Comparison of ENCODE assay signal across 8 mouse cellular contexts in the genomic region with DNA sequence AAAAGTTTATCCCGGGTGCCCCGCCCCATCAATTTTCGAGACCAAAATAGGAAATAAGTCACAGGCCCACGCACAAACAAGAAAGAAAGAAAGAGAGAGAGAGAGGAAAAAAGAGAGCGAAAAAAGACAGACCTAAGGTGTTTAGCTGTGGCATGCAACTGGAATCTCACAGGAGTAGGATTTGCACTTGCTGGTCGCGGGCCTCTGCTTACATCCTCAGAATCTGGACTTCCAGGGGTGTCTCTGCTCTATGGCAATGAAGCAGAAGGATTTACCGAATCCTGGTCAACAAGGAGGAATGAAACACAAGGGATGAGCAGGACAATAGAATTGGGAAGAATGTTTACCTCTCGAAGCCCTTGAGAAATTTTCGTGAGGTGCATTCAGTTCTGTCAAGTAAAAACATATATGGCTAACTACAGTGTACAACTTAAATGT. TPM values are rescaled to one million over a fixed set of nuclear protein-coding genes. Genes with fewer than 3 reads are reported as not detected.
DNase-seq lines count a peak whose midpoint lies in the region; ATAC-seq and TF ChIP-seq lines count a peak whose summit lies in the region.

No protein-coding gene starts in this region.

- no peak for DNase-seq in heart, postnatal 25 days (ENCODE audit: low spot score)
- DNase-seq in G1E (ENCODE audit: low spot score) = no peak
- no peak for DNase-seq in forebrain, postnatal 0 days
- peak; percentile 40 for DNase-seq in midbrain, embryonic 10.5 days (ENCODE audit: low spot score)
- no peak for DNase-seq in adrenal gland, postnatal 4 days (ENCODE audit: low spot score in 2 of 2)
- DNase-seq in gastrocnemius, adult 18-20 months (ENCODE audit: low spot score) = no peak
- DNase-seq in urinary bladder, postnatal 14 days (ENCODE audit: low spot score) = no peak

- H3K4me1 ChIP-seq in heart, embryonic 16.5 days (ENCODE audit: control insufficient read depth, insufficient read depth, low read length) = peaks cover 11% of the 10 kb centered on the region
- peaks cover 19% of the 10 kb centered on the region for H3K4me1 ChIP-seq in G1E (ENCODE audit: insufficient read depth, low read depth, low read length)
- no peaks in the 10 kb centered on the region for H3K4me1 ChIP-seq in forebrain, postnatal 0 days (ENCODE audit: insufficient read depth)
- H3K4me1 ChIP-seq in midbrain, embryonic 10.5 days = peaks cover 17% of the 10 kb centered on the region

- ATAC-seq in heart, embryonic 16.5 days (replicated peaks; ENCODE audit: extremely low read depth, insufficient read depth, low FRiP score) = 0 out of 2 replicates have a peak, but pooled peaks have one; percentile 2
- ATAC-seq in G1E (ENCODE audit: extremely low read depth, insufficient number of reproducible peaks, low FRiP score, poor library complexity, severe bottlenecking) = no peak
- ATAC-seq in forebrain, postnatal 0 days = no peak

- peak overlapping the region; percentile 90 for H3K4me3 ChIP-seq in heart, embryonic 16.5 days (ENCODE audit: low read length)
- peak overlapping the region; percentile 90 for H3K4me3 ChIP-seq in G1E (ENCODE audit: low read depth, low read length)
- H3K4me3 ChIP-seq in forebrain, postnatal 0 days (ENCODE audit: low read depth, low read length) = peak overlapping the region; percentile 83
- peak overlapping the region; percentile 92 for H3K4me3 ChIP-seq in midbrain, embryonic 10.5 days

- 15% methylated on average over 10 of the region's 10 CpGs for WGBS in heart, embryonic 16.5 days
- 11% methylated on average over 10 of the region's 10 CpGs for WGBS in forebrain, postnatal 0 days
- WGBS in midbrain, embryonic 10.5 days = 13% methylated on average over 10 of the region's 10 CpGs

- H3K36me3 ChIP-seq in heart, embryonic 16.5 days (ENCODE audit: control insufficient read depth, insufficient read depth) = no peaks in the 10 kb centered on the region
- H3K36me3 ChIP-seq in G1E (replicated peaks) = peaks cover 10% of the 10 kb centered on the region
- H3K36me3 ChIP-seq in forebrain, postnatal 0 days (ENCODE audit: insufficient read depth) = no peaks in the 10 kb centered on the region
- H3K36me3 ChIP-seq in midbrain, embryonic 10.5 days = peaks cover under 1% of the 10 kb centered on the region; the same call in 1 of the 2 replicates

- peak overlapping the region; percentile 98 for H3K9ac ChIP-seq in heart, embryonic 16.5 days (ENCODE audit: low read length)
- H3K9ac ChIP-seq in forebrain, postnatal 0 days = peak overlapping the region; percentile 79

- TF ChIP-seq CTCF in G1E (IDR thresholded peaks at IDR 0.05; ENCODE audit: low read depth, low read length) = no peak
- no peak for TF ChIP-seq CTCF in forebrain, postnatal 0 days (IDR thresholded peaks at IDR 0.05; ENCODE audit: low read depth)

- peak overlapping the region; percentile 86 for H3K4me2 ChIP-seq in heart, embryonic 16.5 days (ENCODE audit: low read depth, low read length)
- H3K4me2 ChIP-seq in forebrain, postnatal 0 days (ENCODE audit: low read depth) = peak overlapping the region; percentile 57

- no peaks in the 10 kb centered on the region for H3K27me3 ChIP-seq in heart, embryonic 16.5 days (ENCODE audit: control insufficient read depth, insufficient read depth, low read length)
- H3K27me3 ChIP-seq in G1E (ENCODE audit: insufficient read depth, low read length) = no peaks in the 10 kb centered on the region
- H3K27me3 ChIP-seq in forebrain, postnatal 0 days (ENCODE audit: insufficient read depth, low read length) = no peaks in the 10 kb centered on the region
- H3K27me3 ChIP-seq in midbrain, embryonic 10.5 days (ENCODE audit: low read depth, poor library complexity, severe bottlenecking) = no peaks in the 10 kb centered on the region

- H3K27ac ChIP-seq in heart, embryonic 16.5 days (ENCODE audit: low read length) = peak overlapping the region; percentile 96
- H3K27ac ChIP-seq in forebrain, postnatal 0 days (ENCODE audit: low read depth, low read length) = peak overlapping the region; percentile 92
- peak overlapping the region; percentile 98 for H3K27ac ChIP-seq in midbrain, embryonic 10.5 days (replicated peaks)

- intact Hi-C loops in heart, postnatal 25 days (cut with DNase I) = loop anchor here (2.0 to 5.0 kb wide), 2 partner anchors 19 to 64 kb away; no protein-coding TSS in a partner anchor

- no peaks in the 10 kb centered on the region for H3K9me3 ChIP-seq in heart, embryonic 16.5 days (replicated peaks; ENCODE audit: control insufficient read depth, low read length)
- no peaks in the 10 kb centered on the region for H3K9me3 ChIP-seq in G1E (replicated peaks)
- no peaks in the 10 kb centered on the region for H3K9me3 ChIP-seq in forebrain, postnatal 0 days (ENCODE audit: low read length)
- H3K9me3 ChIP-seq in midbrain, embryonic 10.5 days (replicated peaks) = no peaks in the 10 kb centered on the region

RNA-seq across cellular contexts. Expression of a gene that starts 0.6 kb away (rescaled TPM):
- polyA plus RNA-seq in heart, embryonic 16.5 days (2015; fragmentation: Nextera tagmentation; extraction: Ambion mirVana) = 3.8 and 4.5 TPM in 2 replicates
- 10 to 100 TPM; 16.6 to 17.6 TPM for total RNA-seq in heart, postnatal 25 days (2021)
- total RNA-seq in G1E (2014; fragmentation: Nextera tagmentation) = 3.7 and 3.9 TPM in 2 replicates
- 2.7 and 3.3 TPM in 2 replicates for total RNA-seq in G1E (2017)
- polyA plus RNA-seq in G1E (2012) = 0.58 and 0.72 TPM in 2 replicates
- total RNA-seq in forebrain, postnatal 0 days (2014; rRNA removed) = 20.5 and 28.9 TPM in 2 replicates
- polyA plus RNA-seq in forebrain, postnatal 0 days (2015; fragmentation: Nextera tagmentation; extraction: Ambion mirVana) = 3.0 and 4.8 TPM in 2 replicates
- polyA plus RNA-seq in midbrain, embryonic 10.5 days (2016; fragmentation: Nextera tagmentation; extraction: Ambion mirVana) = 14.2 and 14.3 TPM in 2 replicates
- 10 to 100 TPM; 20.0 to 20.4 TPM for total RNA-seq in adrenal gland, postnatal 4 days (2021)
- 1 to 10 TPM; 3.1 to 5.1 TPM for total RNA-seq in gastrocnemius, adult 18-20 months (2021)

RNA-seq across cellular contexts. Expression of a gene that starts 14.9 kb away (rescaled TPM):
- polyA plus RNA-seq in heart, embryonic 16.5 days (2015; fragmentation: Nextera tagmentation; extraction: Ambion mirVana) = 12.0 and 14.9 TPM in 2 replicates
- total RNA-seq in heart, postnatal 25 days (2021) = under 1 TPM; 0.39 to 0.67 TPM
- total RNA-seq in G1E (2014; fragmentation: Nextera tagmentation) = not detected in 2 replicates
- total RNA-seq in G1E (2017) = 0.23 TPM in 1 of 2 replicates, not detected in the other
- polyA plus RNA-seq in G1E (2012) = not detected in 2 replicates
- 0.15 and 0.57 TPM in 2 replicates for total RNA-seq in forebrain, postnatal 0 days (2014; rRNA removed)
- 0.30 and 0.83 TPM in 2 replicates for polyA plus RNA-seq in forebrain, postnatal 0 days (2015; fragmentation: Nextera tagmentation; extraction: Ambion mirVana)
- not detected in 2 replicates for polyA plus RNA-seq in midbrain, embryonic 10.5 days (2016; fragmentation: Nextera tagmentation; extraction: Ambion mirVana)
- total RNA-seq in adrenal gland, postnatal 4 days (2021) = 10 to 100 TPM; 11.0 to 25.8 TPM
- total RNA-seq in gastrocnemius, adult 18-20 months (2021) = 1,000 to 10,000 TPM; 2,763 to 3,247 TPM

RNA-seq across cellular contexts. Expression of a gene that starts 26.7 kb away (rescaled TPM):
- 172 and 183 TPM in 2 replicates for polyA plus RNA-seq in heart, embryonic 16.5 days (2015; fragmentation: Nextera tagmentation; extraction: Ambion mirVana)
- total RNA-seq in heart, postnatal 25 days (2021) = 100 to 1,000 TPM; 128 to 138 TPM
- total RNA-seq in G1E (2014; fragmentation: Nextera tagmentation) = 0.23 TPM in 1 of 2 replicates, not detected in the other
- 0.06 and 0.11 TPM in 2 replicates for total RNA-seq in G1E (2017)
- polyA plus RNA-seq in G1E (2012) = 0.04 and 0.07 TPM in 2 replicates
- total RNA-seq in forebrain, postnatal 0 days (2014; rRNA removed) = 0.15 and 0.24 TPM in 2 replicates
- polyA plus RNA-seq in forebrain, postnatal 0 days (2015; fragmentation: Nextera tagmentation; extraction: Ambion mirVana) = 0.17 and 0.19 TPM in 2 replicates
- polyA plus RNA-seq in midbrain, embryonic 10.5 days (2016; fragmentation: Nextera tagmentation; extraction: Ambion mirVana) = 0.07 and 0.11 TPM in 2 replicates
- total RNA-seq in adrenal gland, postnatal 4 days (2021) = 10 to 100 TPM in 1 of 2 experiments, 1 to 10 TPM in 1; 3.6 to 11.8 TPM
- total RNA-seq in gastrocnemius, adult 18-20 months (2021) = 100 to 1,000 TPM; 141 to 171 TPM

RNA-seq across cellular contexts. Expression of a gene that starts 32.7 kb away (rescaled TPM):
- polyA plus RNA-seq in heart, embryonic 16.5 days (2015; fragmentation: Nextera tagmentation; extraction: Ambion mirVana) = 73.2 and 76.2 TPM in 2 replicates
- total RNA-seq in heart, postnatal 25 days (2021) = 100 to 1,000 TPM in 1 of 2 experiments, 10 to 100 TPM in 1; 96.8 to 107 TPM
- total RNA-seq in G1E (2014; fragmentation: Nextera tagmentation) (119 and 126 TPM in 2 replicates), G1E (2017) (88.4 and 101 TPM in 2 replicates)
- polyA plus RNA-seq in G1E (2012) = 255 and 271 TPM in 2 replicates
- total RNA-seq in forebrain, postnatal 0 days (2014; rRNA removed) = 65.0 and 86.4 TPM in 2 replicates
- 46.0 and 57.1 TPM in 2 replicates for polyA plus RNA-seq in forebrain, postnatal 0 days (2015; fragmentation: Nextera tagmentation; extraction: Ambion mirVana)
- polyA plus RNA-seq in midbrain, embryonic 10.5 days (2016; fragmentation: Nextera tagmentation; extraction: Ambion mirVana) = 103 and 114 TPM in 2 replicates
- total RNA-seq in adrenal gland, postnatal 4 days (2021) = 100 to 1,000 TPM; 137 to 140 TPM
- total RNA-seq in gastrocnemius, adult 18-20 months (2021) = 10 to 100 TPM; 65.7 to 75.8 TPM

RNA-seq across cellular contexts. Expression of a gene that starts 53.3 kb away (rescaled TPM):
- polyA plus RNA-seq in heart, embryonic 16.5 days (2015; fragmentation: Nextera tagmentation; extraction: Ambion mirVana) = 20.5 and 20.6 TPM in 2 replicates
- total RNA-seq in heart, postnatal 25 days (2021) = 1 to 10 TPM; 6.0 to 7.4 TPM
- total RNA-seq in G1E (2014; fragmentation: Nextera tagmentation) (3.5 and 4.6 TPM in 2 replicates), G1E (2017) (7.8 and 8.3 TPM in 2 replicates)
- polyA plus RNA-seq in G1E (2012) = 4.1 and 5.0 TPM in 2 replicates
- 11.2 and 17.9 TPM in 2 replicates for total RNA-seq in forebrain, postnatal 0 days (2014; rRNA removed)
- polyA plus RNA-seq in forebrain, postnatal 0 days (2015; fragmentation: Nextera tagmentation; extraction: Ambion mirVana) = 14.0 and 20.7 TPM in 2 replicates
- polyA plus RNA-seq in midbrain, embryonic 10.5 days (2016; fragmentation: Nextera tagmentation; extraction: Ambion mirVana) = 18.3 and 21.4 TPM in 2 replicates
- 10 to 100 TPM; 25.9 to 26.1 TPM for total RNA-seq in adrenal gland, postnatal 4 days (2021)
- total RNA-seq in gastrocnemius, adult 18-20 months (2021) = 1 to 10 TPM; 1.8 to 2.1 TPM

Comparison
In these comparisons a context has a peak if more than half of its experiments do, and no peak if none do; other contexts are left out.
1. RNA of a gene that starts 14.9 kb away (total RNA-seq): 2,763 to 3,247 TPM in gastrocnemius, adult 18-20 months; 11.0 to 25.8 TPM in adrenal gland, postnatal 4 days, 0.39 to 0.67 TPM in heart, postnatal 25 days, 0.15 to 0.57 TPM in forebrain, postnatal 0 days and 0.23 TPM in G1E; every median in the first group is over 100 times any median in the second.
2. RNA of a gene that starts 26.7 kb away (total RNA-seq): 141 to 171 TPM in gastrocnemius, adult 18-20 months and 128 to 138 TPM in heart, postnatal 25 days; 3.6 to 11.8 TPM in adrenal gland, postnatal 4 days, 0.15 to 0.24 TPM in forebrain, postnatal 0 days and 0.06 to 0.23 TPM in G1E; every median in the first group is over 10 times any median in the second.
3. Peak in every context shown above with its lines, with median percentiles within 50 percentile points of each other: H3K27ac ChIP-seq and H3K4me3 ChIP-seq.